Mouse (Mus musculus) kidney, adult 18-20 months (tissue): ENCODE measurements around the gene Vmn1r135.
"Not testable (repeated sequence)": the region's sequence is repeated elsewhere in the genome, so short reads cannot be mapped to it uniquely, and the experiment has no call there.

Experiments
- DNase-seq: peaks from one replicate; pipeline ENCODE4 v3.0.0; 2021

The Vmn1r135 gene

DNA sequence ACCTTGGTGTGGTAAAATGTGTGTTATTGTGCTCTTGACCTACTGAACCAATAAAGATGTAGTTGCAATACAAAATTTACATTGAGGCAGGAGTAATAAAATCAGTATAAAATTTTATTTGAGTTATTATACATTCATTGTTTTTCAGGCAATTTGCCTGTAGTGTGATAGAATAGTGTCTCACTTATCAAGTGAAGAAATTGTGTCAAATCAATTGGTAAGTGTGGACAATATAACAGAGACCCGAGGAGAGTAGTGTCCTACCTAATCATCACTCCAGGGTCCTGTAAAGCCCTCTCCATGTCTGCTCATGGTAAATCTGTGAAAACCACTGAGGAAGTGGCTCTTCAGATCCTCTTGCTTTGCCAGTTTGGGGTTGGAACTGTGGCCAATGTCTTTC lies at the start of gene Vmn1r135:
Vmn1r135 (plus strand) TSS at position 301 of the 400 bp plus-strand sequence.
- not testable (repeated sequence) for DNase-seq

DNA sequence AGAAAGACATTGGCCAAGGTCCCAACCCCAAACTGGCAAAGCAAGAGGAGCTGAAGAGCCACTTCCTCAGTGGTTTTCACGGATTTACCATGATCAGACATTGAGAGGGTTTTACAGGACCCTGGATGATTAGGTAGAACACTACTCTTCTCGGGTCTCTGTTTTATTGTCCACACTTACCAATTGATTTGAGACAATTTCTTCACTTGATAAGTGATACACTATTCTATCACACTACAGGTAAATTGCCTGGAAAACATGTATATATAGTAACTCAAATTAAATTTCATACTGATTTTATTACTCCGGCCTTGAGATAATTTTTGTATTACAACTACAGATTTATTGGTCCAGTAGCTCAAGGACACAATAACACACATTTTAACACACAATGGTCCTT lies 35.5 kb upstream of the Vmn1r135 start, which contains the start of gene Gm4177:
Gm4177 (minus strand) TSS at position 101 of the 400 bp plus-strand sequence.
- DNase-seq, result not testable (repeated sequence)

DNA sequence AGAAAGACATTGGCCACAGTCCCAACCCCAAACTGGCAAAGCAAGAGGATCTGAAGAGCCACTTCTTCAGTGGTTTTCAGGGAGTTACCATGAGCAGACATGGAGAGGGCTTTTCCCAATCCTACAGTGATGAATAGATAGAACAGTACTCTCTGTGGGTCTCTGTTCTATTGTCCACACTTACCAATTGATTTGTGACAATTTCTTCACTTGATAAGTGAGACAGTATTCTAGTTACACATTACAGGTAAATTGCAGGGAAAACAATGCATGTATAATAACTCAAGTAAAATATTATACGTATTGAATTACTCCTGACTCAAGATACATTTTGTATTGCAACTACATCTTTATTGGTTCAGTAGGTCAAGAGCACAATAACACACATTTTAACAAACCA lies 12.0 kb downstream of the Vmn1r135 start, which contains the start of gene Gm5725:
Gm5725 (minus strand) TSS at position 101 of the 400 bp plus-strand sequence.
- not testable (repeated sequence) for DNase-seq
